Mouse (Mus musculus) spleen, adult 10 weeks (tissue): ENCODE measurements around the gene Rhob. TPM values are rescaled to one million over a fixed set of nuclear protein-coding genes. Genes with fewer than 3 reads are reported as not detected.

Experiments used
- polyA plus RNA-seq: library from polyadenylated mRNA; stranded (reverse); fragments of 350-450 nt; fragmentation: Illumina TruSeq; extraction: RNeasy Lipid Tissue Mini Kit (QIAGEN cat#74804); gene quantifications from one replicate; pipeline ENCODE4 v1.2.3, GENCODE M21; 2015; ENCODE audit warnings: low replicate concordance; ENCODE audit not compliant: insufficient read depth

Rhob gene
- 33.9 TPM for polyA plus RNA-seq

GRCm38 (mm10) chr12:8499871-8500596, at the start of gene Rhob:
TSS of gene Rhob (minus strand) at chr12:8500009.

Other genes starting within 250 kb of the Rhob start
- not detected for gene Gdf7, start 198.1 kb downstream of the Rhob start, polyA plus RNA-seq
- 7.6 TPM for gene Hs1bp3, start 186.6 kb downstream of the Rhob start, polyA plus RNA-seq
- not detected for gene Slc7a15, start 99.1 kb upstream of the Rhob start, polyA plus RNA-seq
- 188 TPM for gene Pum2, start 174.1 kb upstream of the Rhob start, polyA plus RNA-seq